Mouse (Mus musculus) MEL (cell line): Measurements from ENCODE around the gene Rad51d.

ENCODE experiments used
- CTCF ChIP-seq, 3 experiments: IDR thresholded peaks in 2 of 3; conservative IDR thresholded peaks in 1 of 3; 2 replicates each; pipeline ENCODE4 v1.5.1; 2011 to 2012; ENCODE audit warnings: low read length in 3 of 3, low read depth in 2 of 3, mild to moderate bottlenecking in 2 of 3, improper control_type of control experiment in 1 of 3, inconsistent platforms in 1 of 3, mixed read lengths in 1 of 3, moderate library complexity in 1 of 3; ENCODE audit not compliant: control insufficient read depth in 1 of 3, insufficient read depth in 1 of 3, poor library complexity in 1 of 3, severe bottlenecking in 1 of 3
- E2F4 ChIP-seq: IDR thresholded peaks from 2 replicates; pipeline ENCODE4 v1.6.1; 2011; ENCODE audit warnings: low read depth, low read length, improper control_type of control experiment, borderline replicate concordance
- ELF1 ChIP-seq: IDR thresholded peaks from 2 replicates; pipeline ENCODE4 v1.6.1; 2014; ENCODE audit warnings: low read depth, mild to moderate bottlenecking, inconsistent platforms, low read length, improper control_type of control experiment, moderate library complexity
- HCFC1 ChIP-seq: IDR thresholded peaks from 2 replicates; pipeline ENCODE4 v1.6.1; 2012; ENCODE audit warnings: low read depth, mild to moderate bottlenecking, inconsistent platforms, low read length, improper control_type of control experiment, moderate library complexity
- NRF1 ChIP-seq: IDR thresholded peaks from 2 replicates; pipeline ENCODE4 v1.6.1; 2014; ENCODE audit warnings: low read depth, mild to moderate bottlenecking, inconsistent platforms, low read length, improper control_type of control experiment, moderate library complexity; ENCODE audit not compliant: poor library complexity, insufficient read depth, severe bottlenecking
- POLR2A ChIP-seq, 2 experiments: IDR thresholded peaks; 2 replicates each; pipeline ENCODE4 v1.6.1; 2011 to 2012; ENCODE audit warnings: low read length in 2 of 2, mild to moderate bottlenecking in 2 of 2, control low read depth in 1 of 2, improper control_type of control experiment in 1 of 2, low read depth in 1 of 2, moderate library complexity in 1 of 2; ENCODE audit not compliant: control insufficient read depth in 1 of 2, insufficient read depth in 1 of 2, poor library complexity in 1 of 2
- RAD21 ChIP-seq: IDR thresholded peaks from 2 replicates; pipeline ENCODE4 v1.6.1; 2011; ENCODE audit warnings: mild to moderate bottlenecking, low read depth, low read length, improper control_type of control experiment
- RCOR1 ChIP-seq: IDR thresholded peaks from 2 replicates; pipeline ENCODE4 v1.6.1; 2012; ENCODE audit warnings: low read depth, mild to moderate bottlenecking, inconsistent platforms, low read length, improper control_type of control experiment
- USF2 ChIP-seq, 2 experiments: IDR thresholded peaks; 2 replicates each; pipeline ENCODE4 v1.6.1; 2011 to 2012; ENCODE audit warnings: improper control_type of control experiment in 2 of 2, low read length in 2 of 2, borderline replicate concordance in 1 of 2, inconsistent platforms in 1 of 2, low read depth in 1 of 2, mild to moderate bottlenecking in 1 of 2; ENCODE audit not compliant: insufficient read depth in 1 of 2
- ZKSCAN1 ChIP-seq: IDR thresholded peaks from 2 replicates; pipeline ENCODE4 v1.6.1; 2012; ENCODE audit warnings: low read depth, mild to moderate bottlenecking, inconsistent platforms, low read length, improper control_type of control experiment, moderate library complexity
- ZNF384 ChIP-seq: IDR thresholded peaks from 2 replicates; pipeline ENCODE4 v1.6.1; 2012; ENCODE audit warnings: low read depth, mild to moderate bottlenecking, inconsistent platforms, low read length, improper control_type of control experiment

- TF ChIP-seq ZNF384 (no peak), NRF1 (no peak), E2F4 (no peak), CTCF (IDR thresholded peaks at IDR 0.05 in 2 of 3, conservative IDR thresholded peaks at IDR 0.05 in 1 of 3; ENCODE audit: control insufficient read depth in 1 of 3, insufficient read depth in 1 of 3, low read depth in 2 of 3, low read length in 3 of 3, poor library complexity in 1 of 3, severe bottlenecking in 1 of 3) (no peak), RAD21 (no peak), ELF1 (no peak), HCFC1 (no peak), POLR2A (IDR thresholded peaks at IDR 0.05; ENCODE audit: control insufficient read depth in 1 of 2, insufficient read depth in 1 of 2, low read depth in 1 of 2, low read length in 2 of 2, poor library complexity in 1 of 2) (no peak), RCOR1 (no peak), ZKSCAN1 (no peak), USF2 (IDR thresholded peaks at IDR 0.05; ENCODE audit: borderline replicate concordance in 1 of 2, insufficient read depth in 1 of 2, low read depth in 1 of 2, low read length in 2 of 2) (no peak)
These were observed 11.3 kb upstream of the Rad51d start for GRCm38 (mm10) chr11:82901606-82902310.
